Mouse (Mus musculus) MEL-GATA-1-ER (cell line): ENCODE results near the gene Moxd1.

Source experiments
- DNase-seq: peaks from one replicate; pipeline ENCODE4 v3.0.0-alpha.2; 2012; ENCODE audit warnings: low read depth; ENCODE audit errors: extremely low read depth

Moxd1 gene

GRCm38 (mm10) chr10:24223449-24224143 lies at the start of gene Moxd1:
Moxd1 (plus strand) TSS chr10:24223517.
- no peak for DNase-seq

DNA sequence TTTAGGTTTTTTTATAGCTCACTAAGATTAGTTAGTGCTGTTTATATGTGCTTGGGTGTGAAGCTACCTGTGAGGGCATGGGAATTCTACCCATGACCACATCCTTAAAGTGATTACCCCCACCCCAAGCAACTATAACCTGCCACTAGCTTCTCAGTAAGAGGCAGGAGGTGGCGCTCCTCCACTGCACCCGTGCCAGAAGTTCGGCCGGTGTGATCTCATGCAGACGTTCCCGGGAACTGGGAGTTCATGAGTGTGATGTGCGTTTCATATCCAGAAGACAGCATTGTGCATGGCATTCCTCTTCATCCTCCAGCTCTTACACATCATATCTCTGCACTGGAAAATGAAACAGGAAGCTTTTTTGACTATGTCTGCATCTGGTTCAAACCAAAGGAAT lies 32.9 kb upstream of the Moxd1 start:
- no peak for DNase-seq

- no peak for DNase-seq
Observed at GRCm38 (mm10) chr10:24191977-24192376, 31.3 kb upstream of the Moxd1 start.

DNA sequence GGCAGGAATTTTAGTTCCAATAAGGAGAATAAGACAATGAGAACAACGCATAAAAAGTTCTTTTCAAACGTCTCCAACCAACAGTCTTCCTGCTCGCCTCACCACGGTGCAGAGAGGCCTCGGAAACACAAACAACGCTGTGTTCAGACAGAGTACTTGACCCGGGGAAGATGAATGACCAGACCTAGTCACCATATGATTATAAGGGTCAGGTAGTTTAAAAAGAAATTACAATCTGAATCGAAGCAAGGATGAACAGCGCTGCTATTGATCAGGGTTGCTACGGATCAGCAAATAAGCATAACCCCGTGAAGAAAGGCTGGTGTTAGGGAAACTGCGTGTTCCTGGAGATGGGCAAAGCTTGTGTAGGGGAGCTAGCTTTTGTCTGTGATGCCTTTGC lies 24.0 kb upstream of the Moxd1 start:
- no peak for DNase-seq

DNA sequence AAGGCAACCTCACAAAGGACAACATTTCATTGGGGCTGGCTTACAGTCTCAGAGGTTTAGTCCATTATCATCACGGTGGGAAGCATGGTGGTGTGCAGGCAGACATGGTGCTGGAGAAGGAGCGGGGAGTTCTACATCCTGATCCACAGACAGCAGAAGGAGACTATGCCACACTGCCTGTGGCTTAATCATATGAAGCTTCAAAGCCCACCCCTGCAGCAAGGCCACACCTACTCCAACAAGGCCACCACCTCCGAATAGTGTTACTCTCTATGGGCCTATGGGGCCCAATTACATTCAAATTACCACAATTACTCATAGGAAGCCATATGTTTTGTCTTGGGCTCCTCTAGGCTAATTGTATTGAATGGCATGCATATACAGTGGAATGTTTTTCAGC lies 23.2 kb upstream of the Moxd1 start:
- DNase-seq = no peak

- no peak for DNase-seq
Observed at GRCm38 (mm10) chr10:24210075-24210474, 13.2 kb upstream of the Moxd1 start.

DNA sequence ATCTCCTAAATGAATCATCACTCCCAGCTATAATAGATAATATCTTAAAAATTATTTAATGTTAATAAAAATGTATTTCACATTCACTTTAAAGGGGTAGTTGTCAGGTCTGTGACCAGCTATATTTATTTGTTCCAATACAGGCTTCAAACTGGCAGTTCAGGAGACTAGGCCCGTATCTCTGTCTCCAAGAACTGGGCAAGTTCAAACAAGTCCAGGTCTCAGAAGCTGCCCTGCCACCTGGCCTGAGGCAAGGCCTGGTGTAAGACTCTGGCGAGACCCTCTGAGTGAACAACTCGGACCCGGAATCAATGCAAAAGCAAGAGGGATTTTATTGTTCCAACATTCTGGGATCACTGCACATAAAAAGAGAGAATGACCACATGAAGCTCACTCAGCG lies 10.0 kb upstream of the Moxd1 start:
- no peak for DNase-seq

DNA sequence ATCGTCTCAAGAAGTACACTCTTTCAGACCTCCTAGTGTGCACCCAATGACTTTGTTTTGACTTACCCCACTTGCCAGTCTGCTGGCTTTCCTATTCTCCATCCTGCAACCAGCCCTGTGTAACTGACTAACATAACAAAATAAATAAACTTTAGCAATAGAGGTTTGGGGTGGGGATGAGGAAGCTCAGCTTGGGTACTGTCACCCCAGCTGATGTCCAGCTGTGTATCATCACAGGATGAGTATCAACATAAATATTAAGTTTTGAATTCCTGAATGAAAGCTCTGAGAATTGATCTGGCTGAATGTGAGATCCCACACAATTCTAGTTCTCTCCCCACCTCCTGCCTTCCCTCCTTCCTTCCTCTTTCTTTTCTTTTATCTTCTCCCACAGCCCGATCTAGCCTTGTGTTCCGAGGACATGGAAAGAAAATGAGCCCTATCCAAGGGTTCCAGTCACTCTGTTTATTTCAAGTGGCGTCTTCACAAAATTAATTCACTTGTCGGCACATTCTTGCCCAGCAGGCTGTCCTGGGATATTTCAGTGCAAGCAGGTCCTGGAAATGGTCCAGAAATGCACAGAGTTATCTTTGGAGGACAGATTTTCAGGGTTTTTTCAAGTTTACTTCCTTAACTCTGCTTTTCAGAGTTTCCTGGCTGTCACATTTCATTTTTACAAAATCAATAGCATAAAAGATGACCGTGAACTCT lies 5.6 kb upstream of the Moxd1 start:
- DNase-seq = peak; percentile 21

DNA sequence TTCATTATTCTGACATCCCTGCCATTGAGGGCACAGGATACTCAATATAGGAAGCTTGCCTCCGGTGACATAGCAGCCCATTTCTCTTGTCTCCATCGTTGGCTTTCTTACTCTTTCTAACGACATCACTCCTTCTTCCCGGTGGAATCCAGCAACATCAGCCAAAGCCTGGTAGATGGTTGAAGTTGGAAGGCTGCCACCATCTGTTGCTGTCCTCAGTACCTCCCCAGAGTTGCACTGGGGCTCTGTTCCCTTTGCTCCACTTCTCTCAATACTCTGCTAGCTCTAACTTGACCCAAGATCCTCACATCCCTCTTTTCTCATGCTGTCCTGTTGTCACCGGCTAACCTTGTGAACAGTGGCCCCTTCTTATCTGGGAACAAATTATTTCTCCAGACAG lies 2.4 kb upstream of the Moxd1 start:
- no peak for DNase-seq

- no peak for DNase-seq
Observed at GRCm38 (mm10) chr10:24222911-24223310, 406 bp upstream of the Moxd1 start.

DNA sequence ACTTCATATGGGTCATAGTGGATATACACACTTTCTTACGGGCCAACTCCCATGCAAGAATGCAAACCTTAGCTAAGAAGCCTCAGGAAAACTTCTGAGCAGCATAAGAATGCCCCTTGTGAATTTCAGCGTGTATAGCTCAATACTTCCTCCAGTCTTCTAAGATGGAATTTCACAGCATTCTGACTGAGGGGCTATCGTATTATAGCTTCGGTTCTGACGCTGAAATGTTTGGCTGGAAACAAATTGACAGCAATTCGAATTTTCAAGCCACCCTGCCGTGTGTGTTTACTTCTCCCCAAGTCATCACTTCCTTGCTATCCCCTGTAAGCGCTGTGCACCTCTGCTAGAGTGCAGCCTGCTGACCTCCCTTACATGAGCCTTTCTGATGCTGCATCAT lies 1.3 kb downstream of the Moxd1 start:
- DNase-seq = no peak

DNA sequence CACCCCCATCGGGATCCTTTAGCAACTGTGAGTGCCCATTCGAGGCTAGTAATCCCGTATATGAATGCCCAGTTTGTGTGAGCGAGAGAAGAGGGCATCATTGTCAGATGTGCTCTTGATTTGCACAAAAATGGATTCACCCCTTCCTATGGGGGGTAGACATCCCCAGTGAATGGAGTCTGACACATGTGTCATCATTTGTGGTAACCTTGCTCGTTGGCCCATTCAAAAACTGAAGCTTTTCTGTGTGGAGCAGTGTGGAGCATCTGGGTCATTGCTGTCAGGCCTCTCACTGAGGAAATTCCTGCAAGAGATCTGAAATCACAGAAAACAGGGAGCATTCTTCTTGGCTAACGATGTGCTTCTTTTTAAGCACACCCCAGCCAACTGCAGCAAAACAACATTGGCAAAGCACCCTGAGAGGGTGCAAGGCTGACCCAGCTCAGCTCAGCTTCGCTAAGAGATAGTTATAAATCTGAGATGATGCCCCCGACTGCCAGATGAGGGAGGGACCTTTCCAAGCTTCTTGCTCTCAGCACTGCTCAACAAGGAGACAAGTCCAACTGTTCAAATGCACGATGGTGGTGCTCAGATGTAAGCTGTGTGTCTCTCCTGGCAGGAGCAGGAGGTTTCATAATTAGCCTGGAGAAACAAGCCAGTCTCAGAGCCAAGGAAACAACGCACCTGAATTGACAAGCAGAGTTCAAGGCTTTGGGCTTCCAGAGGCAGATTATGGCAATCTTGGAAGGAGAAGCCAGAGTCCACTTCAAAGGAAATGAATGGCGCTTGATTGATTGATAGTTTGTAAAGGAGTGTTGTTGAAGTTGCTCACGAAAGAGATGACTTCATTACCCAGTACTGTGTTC lies 5.2 kb downstream of the Moxd1 start:
- no peak for DNase-seq

DNA sequence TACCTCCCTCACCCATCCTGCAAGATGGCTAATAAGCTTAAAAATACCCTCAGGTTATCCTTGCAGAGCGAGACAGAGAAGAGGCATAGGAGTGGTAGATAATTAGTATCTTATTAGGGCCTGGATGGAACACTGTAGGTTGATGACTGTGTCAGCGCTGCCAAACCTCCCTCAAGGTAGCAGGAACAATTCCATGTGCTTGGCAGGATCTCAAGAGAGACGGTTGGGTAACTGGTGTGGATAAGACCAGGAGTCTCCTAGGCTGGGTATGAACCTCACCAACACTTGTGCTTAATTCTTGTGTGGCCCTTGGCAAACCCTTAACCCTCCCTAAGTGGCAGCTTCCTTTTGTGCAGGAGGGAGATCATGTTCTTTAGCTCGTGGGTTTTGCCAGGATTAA lies 9.0 kb downstream of the Moxd1 start:
- no peak for DNase-seq

GRCm38 (mm10) chr10:24235426-24236283 lies 12.3 kb downstream of the Moxd1 start:
- no peak for DNase-seq

DNA sequence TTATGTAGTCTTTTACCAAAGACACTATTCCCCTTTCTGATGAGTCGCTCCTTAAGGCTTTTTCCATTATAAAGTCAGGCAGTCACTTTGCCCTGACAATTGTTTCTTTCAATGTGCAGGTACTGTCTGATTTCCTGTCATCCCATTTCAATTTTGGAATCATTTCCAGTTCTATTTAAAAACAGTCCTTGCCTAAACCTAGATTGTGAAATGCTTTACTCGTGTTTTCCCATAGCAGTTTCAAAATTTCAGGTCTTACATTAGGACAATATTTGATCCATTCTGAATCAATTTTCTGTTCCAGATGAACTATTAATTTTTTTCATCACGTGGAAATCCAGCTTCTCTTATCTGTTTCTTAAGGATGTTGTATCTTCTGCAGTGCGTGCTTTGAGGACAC lies 23.5 kb downstream of the Moxd1 start:
- DNase-seq = no peak

DNA sequence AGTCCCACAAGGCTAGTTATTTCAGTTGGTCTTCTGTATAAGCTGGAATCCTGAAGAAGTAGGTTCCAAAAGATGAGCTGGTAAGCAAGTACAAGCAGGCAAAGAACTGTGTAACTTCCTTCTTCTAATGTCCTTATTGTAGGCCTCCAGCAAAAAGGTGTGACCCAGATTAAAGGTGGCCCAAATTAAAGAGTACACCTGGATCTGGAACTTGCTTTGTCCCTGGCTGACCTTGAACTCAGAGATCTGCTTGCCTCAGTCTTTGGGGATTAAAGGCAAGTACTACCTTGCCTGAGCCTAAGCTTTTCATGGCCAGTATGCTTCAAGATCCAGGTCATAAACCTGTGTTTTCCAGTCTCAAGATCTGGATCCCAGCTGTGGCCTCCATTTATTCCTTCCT lies 24.8 kb downstream of the Moxd1 start:
- no peak for DNase-seq

DNA sequence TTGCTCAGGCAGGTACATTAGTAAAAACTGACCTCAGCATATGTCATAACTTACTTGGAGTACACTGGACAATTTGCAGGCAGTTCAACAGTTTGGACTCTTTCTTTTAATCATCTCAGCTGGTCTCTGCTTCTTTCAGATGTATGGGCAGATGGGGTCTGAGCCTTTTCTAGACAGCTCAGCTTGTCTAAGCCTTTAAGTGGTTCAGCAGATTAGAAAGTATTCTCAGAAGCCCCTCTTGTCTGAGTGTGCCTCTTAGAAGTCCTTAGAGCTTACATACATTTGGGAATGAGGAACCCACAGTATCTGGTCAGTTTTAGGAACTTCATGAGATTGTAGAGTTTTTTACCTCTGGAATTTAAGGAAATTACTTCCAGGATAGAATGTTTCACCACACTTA lies 28.3 kb downstream of the Moxd1 start:
- DNase-seq = no peak

GRCm38 (mm10) chr10:24258150-24258549 lies 34.8 kb downstream of the Moxd1 start:
- no peak for DNase-seq

- no peak for DNase-seq
Observed at GRCm38 (mm10) chr10:24258885-24259284, 35.6 kb downstream of the Moxd1 start.

GRCm38 (mm10) chr10:24259794-24260590 lies 36.7 kb downstream of the Moxd1 start:
- DNase-seq = no peak
